Mouse (Mus musculus) lung, embryonic 14.5 days (tissue): ENCODE data around the gene Fam53b. TPM values are rescaled to one million over a fixed set of nuclear protein-coding genes. Genes with fewer than 3 reads are reported as not detected.
"Not testable (repeated sequence)": the region's sequence is repeated elsewhere in the genome, so short reads cannot be mapped to it uniquely, and the experiment has no call there.

Experiments used
- ATAC-seq: fragments of 200-750 bp; cut with Nextera tagmentation; 2 replicates; pipeline ENCODE4 v1.8.0; 2017; ENCODE audit warnings: mild to moderate bottlenecking, moderate TSS enrichment, moderate library complexity; ENCODE audit not compliant: insufficient read depth
- DNase-seq: peaks from one replicate; pipeline ENCODE4 v3.0.0-alpha.2; 2015
- H3K27ac ChIP-seq: fragments of 300-500 bp; sonication (generic); 2 replicates; pipeline ENCODE4 v1.5.1; 2014; ENCODE audit warnings: low read depth, mild to moderate bottlenecking, moderate library complexity
- H3K27me3 ChIP-seq: fragments of 300-500 bp; sonication (generic); 2 replicates; pipeline ENCODE4 v1.6.1; 2014; ENCODE audit warnings: low read length, control low read depth; ENCODE audit not compliant: insufficient read depth
- H3K36me3 ChIP-seq: fragments of 300-500 bp; sonication (generic); 2 replicates; pipeline ENCODE4 v1.6.1; 2014; ENCODE audit warnings: control low read depth; ENCODE audit not compliant: insufficient read depth
- H3K4me1 ChIP-seq: fragments of 300-500 bp; sonication (generic); 2 replicates; pipeline ENCODE4 v1.6.1; 2014; ENCODE audit warnings: antibody characterized with exemption, control low read depth; ENCODE audit not compliant: insufficient read depth
- H3K4me2 ChIP-seq: fragments of 300-500 bp; sonication (generic); 2 replicates; pipeline ENCODE4 v1.6.1; 2014; ENCODE audit warnings: mild to moderate bottlenecking
- H3K4me3 ChIP-seq: fragments of 300-500 bp; sonication (generic); 2 replicates; pipeline ENCODE4 v1.5.1; 2014; ENCODE audit warnings: low read depth, low read length
- H3K9ac ChIP-seq: fragments of 300-500 bp; sonication (generic); 2 replicates; pipeline ENCODE4 v1.6.1; 2014
- H3K9me3 ChIP-seq: fragments of 300-500 bp; sonication (generic); 2 replicates; pipeline ENCODE4 v1.6.1; 2016; ENCODE audit warnings: low read depth, low read length, control low read depth
- CTCF ChIP-seq: IDR thresholded peaks from 2 replicates; pipeline ENCODE4 v1.5.1; 2016; ENCODE audit warnings: antibody characterized with exemption, low read depth
- WGBS: fragments of 180-500 bp; shearing (Covaris S2); extraction: QIAGEN DNeasy Blood & Tissue Kit; methylation state at CpG from one replicate; pipeline ENCODE4 v1.1.7; 2014; 5-methylcytosine and 5-hydroxymethylcytosine counted together
- polyA plus RNA-seq: library from polyadenylated mRNA; unstranded; fragments of >200 nt; fragmentation: Nextera tagmentation; extraction: Ambion mirVana; gene quantifications from 2 replicates; pipeline ENCODE4 v1.2.1, GENCODE M21; 2014

Gene Fam53b
- polyA plus RNA-seq, 1 experiment from 2014 or later = 32.4 TPM

DNA sequence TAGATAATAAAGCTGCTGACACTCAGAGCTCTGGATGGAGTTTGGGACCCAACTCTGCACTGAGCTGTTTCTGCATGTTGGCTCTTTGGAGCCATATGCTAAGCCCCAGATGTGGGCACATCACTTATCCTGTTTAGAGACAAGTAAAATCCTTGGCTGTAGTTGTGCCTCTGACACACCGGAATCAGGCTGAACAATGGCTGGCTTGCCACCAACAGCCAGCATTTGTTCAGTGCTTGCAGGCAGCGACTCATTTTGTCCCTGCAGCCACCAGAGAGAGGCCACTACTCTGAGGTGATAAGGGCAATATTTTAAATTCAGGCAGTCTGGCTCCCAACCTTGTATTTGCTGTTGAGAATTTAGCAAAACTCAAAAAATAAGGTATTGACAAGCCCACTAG is 145.1 kb downstream of the Fam53b start:
- DNase-seq (peak; percentile 61), ATAC-seq (no peak)
- Histone ChIP-seq H3K4me1 (no peaks in the 10 kb centered on the region), H3K9me3 (no peaks in the 10 kb centered on the region), H3K4me2 (no peak overlapping the region), H3K27me3 (no peaks in the 10 kb centered on the region), H3K27ac (peak overlapping the region; percentile 16; the same call in 1 of the 2 replicates), H3K36me3 (no peaks in the 10 kb centered on the region), H3K9ac (no peak overlapping the region), H3K4me3 (no peak overlapping the region)
- 61% methylated on average over 2 of the region's 2 CpGs for WGBS
- no peak for TF ChIP-seq CTCF

- no peak overlapping the region for H3K4me2 ChIP-seq
- no peaks in the 10 kb centered on the region; the same call in 1 of the 2 replicates for H3K4me1 ChIP-seq
- no peaks in the 10 kb centered on the region for H3K36me3 ChIP-seq
- no peak overlapping the region for H3K4me3 ChIP-seq
- no peak overlapping the region for H3K27ac ChIP-seq
- 77% methylated on average over 4 of the region's 4 CpGs for WGBS
- no peaks in the 10 kb centered on the region for H3K9me3 ChIP-seq
- no peaks in the 10 kb centered on the region for H3K27me3 ChIP-seq
- DNase-seq (no peak), ATAC-seq (no peak)
- no peak for TF ChIP-seq CTCF
- H3K9ac ChIP-seq = no peak overlapping the region
These were observed 147.2 kb downstream of the Fam53b start for GRCm38 (mm10) chr7:132666516-132666915.

GRCm38 (mm10) chr7:132665664-132666382 is 147.9 kb downstream of the Fam53b start:
- no peak overlapping the region for H3K9ac ChIP-seq
- no peak for DNase-seq

GRCm38 (mm10) chr7:132664815-132665214 is 148.9 kb downstream of the Fam53b start:
- Histone ChIP-seq H3K4me2 (no peak overlapping the region), H3K4me1 (peaks cover 6% of the 10 kb centered on the region), H3K36me3 (no peaks in the 10 kb centered on the region), H3K9ac (no peak overlapping the region), H3K27me3 (no peaks in the 10 kb centered on the region), H3K4me3 (no peak overlapping the region), H3K27ac (no peak overlapping the region), H3K9me3 (no peaks in the 10 kb centered on the region)
- DNase-seq (no peak), ATAC-seq (no peak)
- WGBS = 80% methylated on average over 6 of the region's 6 CpGs
- no peak for TF ChIP-seq CTCF

More at GRCm38 (mm10) chr7:132665664-132666382, 147.9 kb downstream of the Fam53b start:
- H3K27me3 ChIP-seq = no peaks in the 10 kb centered on the region
- TF ChIP-seq CTCF = no peak
- no peaks in the 10 kb centered on the region for H3K9me3 ChIP-seq
- H3K27ac ChIP-seq = no peak overlapping the region
- H3K4me3 ChIP-seq = no peak overlapping the region
- H3K4me1 ChIP-seq = no peaks in the 10 kb centered on the region; the same call in none of the 2 replicates
- ATAC-seq = no peak
- WGBS = 51% methylated on average over 8 of the region's 8 CpGs
- H3K36me3 ChIP-seq = no peaks in the 10 kb centered on the region
- no peak overlapping the region for H3K4me2 ChIP-seq

DNA sequence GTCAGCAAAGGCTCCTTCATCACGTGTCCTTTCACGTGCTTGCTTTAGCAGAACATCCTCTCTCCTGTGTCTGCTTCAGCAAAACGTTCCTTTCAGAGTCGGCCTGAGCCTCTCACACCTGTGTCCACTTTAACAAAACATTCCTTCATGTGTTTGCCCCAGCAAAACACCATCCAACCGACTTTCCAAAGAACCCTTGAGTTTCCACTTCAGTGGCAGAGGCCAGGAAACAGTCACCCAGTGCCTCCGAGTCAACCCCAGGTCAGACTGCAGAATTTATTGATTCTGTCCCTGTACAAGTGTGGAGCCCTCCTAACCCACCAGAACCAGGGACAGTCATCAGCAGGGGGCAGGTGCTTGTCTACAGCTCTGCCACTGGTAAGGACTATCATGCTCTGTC is 150.9 kb downstream of the Fam53b start:
- WGBS = 47% methylated on average over 6 of the region's 6 CpGs
- not testable (repeated sequence) for H3K9me3 ChIP-seq, H3K36me3 ChIP-seq, H3K27me3 ChIP-seq, H3K4me3 ChIP-seq, H3K9ac ChIP-seq, H3K4me2 ChIP-seq
- peak; percentile 47 for DNase-seq
- H3K27ac ChIP-seq = peak overlapping the region; percentile 58
- H3K4me1 ChIP-seq = peaks cover 19% of the 10 kb centered on the region
- ATAC-seq = peak; percentile 14; the same call in 1 of the 2 replicates

Other genes starting within 250 kb of the Fam53b start
- gene Oat, start 237.5 kb downstream of the Fam53b start, polyA plus RNA-seq = 270 and 289 TPM in 2 replicates
- gene Nkx1-2, start 214.2 kb downstream of the Fam53b start, polyA plus RNA-seq = not detected in 2 replicates
- gene Lhpp, start 203.2 kb downstream of the Fam53b start, polyA plus RNA-seq = 21.7 and 22.8 TPM in 2 replicates
- gene Eef1akmt2, start 38.8 kb upstream of the Fam53b start, polyA plus RNA-seq = 55.6 and 61.8 TPM in 2 replicates
- 37.4 and 39.6 TPM in 2 replicates for gene Abraxas2, start 45.3 kb upstream of the Fam53b start, polyA plus RNA-seq
- 15.0 and 15.5 TPM in 2 replicates for gene Zranb1, start 117.3 kb upstream of the Fam53b start, polyA plus RNA-seq